Mouse (Mus musculus): Measurements from ENCODE around the gene Vps52. TPM values are rescaled to one million over a fixed set of nuclear protein-coding genes. Genes with fewer than 3 reads are reported as not detected.

Gene Vps52
- polyA plus RNA-seq, 3 experiments from 2014 or later: 27.6 to 30.0 (median 27.8) TPM

DNA sequence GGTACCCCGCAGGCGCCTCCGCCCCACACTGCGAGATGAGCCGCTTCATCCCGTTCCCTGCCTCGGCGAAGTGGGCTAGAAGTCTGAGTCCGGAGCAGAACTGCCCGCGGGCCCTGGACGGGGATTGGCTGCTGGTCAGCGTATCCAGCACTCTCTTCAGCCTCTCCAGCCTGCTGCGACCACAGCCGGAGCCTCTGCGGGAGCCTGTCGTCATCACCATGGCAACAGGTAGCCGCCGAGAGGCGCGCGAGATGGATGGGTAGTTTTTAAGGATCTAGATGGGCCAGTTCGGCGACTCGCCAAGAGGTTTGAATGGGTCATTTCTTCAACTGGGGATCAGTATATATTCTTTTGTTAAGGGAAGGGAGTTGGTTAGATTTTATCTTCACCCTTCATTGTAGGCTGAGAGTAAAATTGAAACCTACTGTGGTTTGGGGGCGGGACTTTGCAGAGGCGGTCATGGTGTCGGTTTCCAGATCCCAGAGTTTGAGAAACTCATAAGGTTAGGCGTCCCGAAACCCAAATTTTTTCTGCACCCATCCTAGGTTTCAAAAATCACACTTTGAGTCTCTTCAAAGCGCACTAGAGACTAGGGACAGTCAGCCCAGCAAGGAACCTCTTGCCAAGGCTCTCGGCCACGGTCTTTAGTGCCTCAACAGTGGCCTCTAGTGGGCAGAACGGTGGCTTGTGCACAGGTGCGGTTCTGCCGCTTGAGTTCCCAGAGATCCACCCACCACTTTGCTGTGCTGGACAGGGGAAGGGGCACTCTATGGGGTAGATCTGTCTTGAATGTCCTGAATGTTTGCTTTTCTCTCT is 35.1 kb upstream of the Vps52 start:
- ATAC-seq: peak; percentile 45

DNA sequence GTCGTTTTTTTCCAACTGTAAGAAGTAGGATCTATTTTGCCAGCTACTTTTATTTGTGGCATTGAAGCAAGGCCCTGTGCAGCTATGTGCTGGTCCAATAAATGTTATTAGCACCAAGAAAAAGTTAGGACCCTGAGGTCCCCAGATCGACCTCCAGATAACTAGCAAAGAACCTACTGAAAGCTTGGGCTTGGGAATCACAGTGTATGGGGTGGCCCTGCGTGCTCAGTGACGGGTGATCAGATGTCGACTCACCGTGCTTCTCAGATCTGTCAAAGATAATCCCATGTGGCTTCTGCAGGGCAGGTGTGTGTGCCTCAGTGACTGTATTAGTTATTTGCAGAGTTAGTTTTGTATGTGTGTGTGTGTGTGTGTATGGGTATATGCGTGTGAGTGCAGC is 34.3 kb upstream of the Vps52 start:
- ATAC-seq: no peak

DNA sequence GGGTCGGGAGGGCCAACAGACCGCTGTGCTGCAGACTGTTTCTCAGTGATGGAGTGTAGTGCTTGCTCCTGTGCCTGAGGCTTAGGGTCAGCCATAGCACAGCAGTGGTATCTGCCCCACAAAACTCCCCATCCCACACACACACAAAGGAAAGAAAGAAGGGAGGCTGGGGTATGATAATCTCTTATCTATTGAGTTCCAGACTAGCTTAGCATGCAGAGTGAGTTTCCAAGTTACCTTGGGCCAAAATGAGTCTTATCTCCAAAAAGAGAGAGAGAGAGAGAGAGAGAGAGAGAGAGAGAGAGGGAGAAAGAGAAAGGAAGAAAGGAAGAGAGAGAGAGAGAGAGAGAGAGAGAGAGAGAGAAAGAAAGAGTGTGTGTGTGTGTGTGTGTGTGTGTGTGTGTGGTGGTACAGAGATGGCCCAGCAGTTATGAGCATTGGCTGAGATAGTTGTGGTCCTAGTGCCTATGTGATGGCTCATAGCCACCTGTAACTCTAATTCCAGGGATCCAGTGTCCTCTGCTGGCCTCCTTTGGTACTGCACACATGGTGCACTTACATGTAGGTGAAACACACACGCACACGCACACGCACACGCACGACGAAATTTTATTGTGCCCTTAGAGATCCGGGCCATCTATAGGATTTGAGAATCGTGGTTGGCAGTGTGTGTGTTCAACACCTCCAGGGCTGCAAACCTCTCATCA is 30.9 kb upstream of the Vps52 start:
- no peak for ATAC-seq

DNA sequence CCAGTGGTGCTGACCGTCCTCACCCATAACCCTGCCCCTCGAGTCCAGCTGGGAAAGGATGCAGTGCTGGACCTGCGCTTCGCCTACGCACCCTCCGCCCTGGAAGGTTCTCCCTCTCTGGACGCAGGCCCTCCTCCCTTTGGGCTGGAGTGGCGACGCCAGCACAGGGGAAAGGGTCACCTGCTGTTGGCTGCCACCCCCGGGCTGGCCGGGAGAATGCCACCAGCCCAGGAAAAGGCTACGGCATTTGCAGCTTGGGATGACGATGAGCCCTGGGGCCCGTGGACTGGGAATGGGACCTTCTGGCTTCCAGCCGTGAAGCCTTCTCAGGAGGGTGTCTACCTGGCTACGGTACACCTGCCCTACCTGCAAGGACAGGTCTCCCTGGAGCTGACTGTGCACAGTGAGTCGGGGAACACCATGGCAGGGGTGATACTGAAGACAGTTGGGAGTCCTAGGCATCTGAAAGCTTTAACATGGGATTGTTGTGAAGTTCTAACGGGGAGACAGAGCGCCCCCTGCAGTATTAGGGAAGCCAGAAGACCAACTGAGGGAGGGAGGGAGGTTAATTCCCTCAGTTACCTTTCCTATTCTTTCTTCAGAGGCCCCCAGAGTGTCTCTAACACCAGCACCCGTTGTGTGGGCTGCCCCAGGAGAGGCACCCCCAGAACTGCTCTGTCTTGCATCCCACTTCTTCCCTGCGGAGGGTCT is 30.1 kb upstream of the Vps52 start:
- ATAC-seq: no peak

DNA sequence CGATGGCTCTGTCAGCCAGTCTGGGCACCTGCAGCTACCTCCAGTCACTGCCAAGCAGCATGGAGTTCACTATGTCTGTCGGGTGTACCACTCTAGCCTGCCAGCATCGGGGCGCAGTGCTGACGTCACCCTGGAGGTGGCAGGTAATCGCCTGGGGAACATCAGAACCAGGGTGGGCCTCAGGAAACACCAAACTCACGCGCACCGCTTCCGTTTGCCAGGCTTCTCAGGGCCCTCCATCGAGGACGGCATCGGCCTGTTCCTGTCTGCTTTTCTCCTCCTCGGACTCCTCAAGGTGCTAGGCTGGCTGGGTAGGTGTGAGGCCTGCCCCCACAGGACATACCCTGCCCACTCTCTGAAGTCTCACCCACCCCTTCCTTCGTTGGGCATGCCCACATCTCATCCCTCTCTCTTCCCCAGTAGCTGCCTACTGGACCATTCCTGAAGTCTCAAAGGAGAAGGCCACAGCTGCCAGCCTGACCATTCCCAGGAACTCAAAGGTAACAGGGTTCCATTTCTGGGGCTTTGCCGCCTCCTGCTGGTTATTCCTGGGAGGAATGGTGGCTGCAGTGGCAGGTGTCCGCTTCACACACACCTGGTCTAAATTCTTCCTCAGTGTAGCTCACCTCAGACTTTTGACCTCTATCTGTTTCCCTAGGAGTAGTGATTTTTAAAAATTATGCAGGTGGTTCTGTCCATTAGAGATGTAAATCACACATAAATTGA is 29.2 kb upstream of the Vps52 start:
- ATAC-seq: no peak

DNA sequence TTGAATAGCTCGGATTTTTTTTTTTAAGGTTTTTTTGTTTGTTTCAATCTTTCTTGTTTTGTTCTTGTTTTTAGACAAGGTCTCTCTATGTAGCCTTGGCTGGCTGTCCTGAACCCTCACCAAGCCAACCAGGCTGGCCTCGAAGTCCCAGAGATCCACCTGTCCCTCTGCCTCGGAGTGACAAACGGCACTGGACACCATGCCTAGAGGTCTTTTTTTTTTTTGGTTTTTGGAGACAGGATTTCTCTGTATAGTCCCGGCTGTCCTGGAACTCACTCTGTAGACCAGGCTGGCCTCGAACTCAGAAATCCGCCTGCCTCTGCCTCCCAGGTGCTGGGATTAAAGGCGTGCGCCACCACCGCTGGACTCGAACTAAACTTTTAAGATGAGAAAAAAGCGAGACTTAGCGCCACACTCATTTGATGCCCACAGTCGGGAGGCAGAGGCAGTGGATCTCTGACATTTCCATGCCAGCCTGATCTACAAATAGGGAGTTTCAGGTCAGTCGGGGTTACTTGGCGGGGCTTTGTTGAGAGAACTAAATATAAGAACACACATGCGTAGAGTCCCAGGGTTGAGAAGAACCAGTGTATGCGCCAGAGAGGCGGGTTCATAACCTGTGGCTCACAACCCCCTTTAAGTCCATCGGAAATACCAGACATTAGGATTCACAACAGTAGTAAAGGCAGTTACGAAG is 27.2 kb upstream of the Vps52 start:
- no peak for ATAC-seq

DNA sequence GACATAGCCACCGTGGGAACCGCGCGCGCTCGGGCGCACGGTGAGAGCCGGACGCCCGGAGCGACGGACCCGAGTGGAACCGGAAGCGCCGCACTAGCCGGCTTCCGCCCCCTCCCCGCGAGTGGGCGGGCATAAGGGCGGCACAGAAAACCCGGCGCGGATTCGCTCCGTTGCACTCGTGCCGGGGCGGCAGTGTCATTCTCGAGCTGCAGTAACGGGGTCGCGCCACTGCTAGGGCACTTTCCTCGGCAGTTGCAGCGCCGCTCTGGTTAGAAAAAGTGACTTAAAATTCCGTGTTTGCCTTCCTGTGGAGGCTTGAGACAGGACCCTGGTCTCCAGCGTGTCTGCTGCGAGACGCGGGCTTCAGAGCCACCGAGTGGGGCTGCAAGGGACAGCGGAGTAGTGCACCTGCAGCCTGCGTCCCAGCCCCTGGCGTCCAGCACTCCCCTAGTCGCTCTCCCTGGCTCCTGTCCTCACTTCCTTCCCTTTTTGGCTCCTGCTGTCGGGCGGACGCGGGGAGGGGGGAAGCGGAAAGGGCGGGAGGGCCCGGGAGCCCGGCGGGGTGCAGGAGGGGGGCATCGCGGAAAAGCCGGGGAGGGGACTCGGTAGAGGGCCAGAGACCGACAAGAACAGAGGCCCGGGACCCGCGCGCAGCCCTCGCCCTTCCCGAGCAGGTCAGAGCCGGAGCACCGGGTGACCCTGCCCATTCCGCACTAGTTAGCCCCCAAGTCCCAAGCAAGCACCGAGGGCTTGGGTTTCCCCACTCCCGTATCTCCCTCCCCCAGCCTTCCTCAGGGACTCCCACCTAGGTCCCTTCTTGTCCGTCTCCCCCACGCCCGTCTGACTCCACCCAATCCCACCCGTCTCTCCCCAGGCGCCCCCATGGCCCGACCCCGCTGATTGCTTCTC is 26.0 kb upstream of the Vps52 start, which contains the start of gene Rgl2:
Gene Rgl2 (plus strand): TSS at position 173 of the 909 bp plus-strand sequence.
- peak; percentile 55 for ATAC-seq

DNA sequence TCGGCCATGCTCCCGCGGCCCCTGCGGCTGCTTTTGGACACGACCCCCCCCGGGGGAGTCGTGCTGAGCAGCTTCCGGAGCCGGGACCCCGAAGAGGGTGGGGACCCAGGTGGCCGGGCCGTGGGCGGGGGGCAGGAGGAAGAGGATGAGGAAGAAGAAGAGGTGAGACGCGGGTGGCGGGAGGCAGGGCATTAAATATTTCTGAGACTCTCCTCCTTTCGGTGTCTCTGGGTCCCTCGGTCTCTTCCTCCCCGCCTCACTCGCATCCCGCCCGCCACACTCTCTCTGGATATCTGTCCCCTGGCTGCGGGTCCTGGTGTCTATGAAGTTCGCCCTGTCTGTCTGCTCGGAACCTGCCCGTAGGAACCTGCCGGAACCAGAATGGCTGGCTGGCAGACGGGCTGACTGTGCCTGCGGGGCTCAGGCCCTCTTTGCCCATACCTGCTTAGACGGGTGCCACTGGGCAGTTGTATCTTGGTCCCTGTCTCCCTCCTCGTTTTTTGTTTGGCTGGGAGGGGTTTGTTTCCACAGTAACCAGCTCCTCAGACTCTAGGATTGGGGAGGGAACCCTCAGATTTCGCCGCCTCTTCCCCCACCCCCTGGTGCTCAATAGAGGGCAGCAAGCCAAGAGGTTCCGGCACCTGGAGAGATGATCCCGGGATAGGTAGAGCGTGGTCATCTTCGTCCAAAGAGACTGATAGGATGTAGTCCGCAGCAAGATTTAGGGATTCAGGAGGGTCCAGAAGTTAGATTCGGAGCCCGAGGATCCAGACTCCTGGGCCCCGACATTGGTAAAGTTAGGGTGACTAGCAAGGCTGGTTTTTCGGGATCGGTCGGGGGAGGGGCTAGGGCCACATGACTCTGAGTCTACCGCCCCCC is 25.1 kb upstream of the Vps52 start:
- ATAC-seq: peak; percentile 30

DNA sequence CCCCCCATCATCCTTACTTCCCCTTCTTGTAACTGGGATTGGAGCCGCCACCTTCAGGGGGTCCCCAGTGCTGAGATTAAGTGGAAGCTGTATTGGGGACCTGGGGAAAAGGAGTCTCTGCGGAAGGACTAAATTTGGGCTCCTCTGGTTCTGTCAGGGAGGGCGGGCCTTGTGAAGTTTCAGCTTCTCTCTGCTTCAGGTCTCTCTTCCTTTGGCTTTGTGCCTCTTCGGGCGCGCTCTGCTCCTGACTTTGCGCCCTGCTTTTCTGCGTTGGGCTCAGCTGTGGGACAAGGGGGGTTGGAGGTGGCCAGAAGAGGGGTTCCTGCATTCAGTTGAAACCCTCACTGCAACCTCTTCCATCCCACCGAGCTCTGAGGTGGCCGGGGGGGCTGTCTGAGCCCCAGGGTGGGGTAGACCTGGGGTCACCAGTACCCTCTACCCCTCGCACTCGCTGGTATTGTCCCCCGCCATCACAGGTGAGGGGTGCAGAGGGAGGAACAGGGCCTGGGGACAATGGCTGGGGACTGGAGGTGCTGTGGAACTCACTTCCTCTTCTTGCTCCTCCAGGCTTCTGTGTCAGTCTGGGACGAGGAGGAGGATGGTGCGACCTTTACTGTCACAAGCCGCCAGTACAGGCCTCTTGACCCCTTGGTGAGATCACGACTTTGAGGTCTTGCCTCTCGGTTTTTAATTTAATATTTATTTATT is 24.3 kb upstream of the Vps52 start:
- peak; percentile 47 for ATAC-seq

DNA sequence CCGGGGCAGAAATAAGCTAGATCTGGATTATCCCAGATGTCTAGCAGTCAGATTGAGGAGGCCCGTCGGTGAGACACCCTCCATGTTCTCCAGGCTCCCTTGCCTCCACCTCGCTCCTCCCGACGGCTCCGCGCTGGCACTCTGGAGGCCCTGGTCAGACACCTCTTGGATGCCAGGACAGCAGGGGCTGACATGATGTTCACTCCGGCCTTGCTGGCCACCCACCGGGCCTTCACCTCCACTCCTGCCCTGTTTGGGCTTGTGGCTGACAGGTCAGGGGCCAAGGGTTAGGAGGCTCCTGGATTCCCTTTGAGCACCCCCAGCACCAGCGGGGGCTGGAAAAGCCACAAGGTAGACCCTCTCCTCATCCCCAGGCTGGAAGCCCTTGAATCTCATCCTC is 23.7 kb upstream of the Vps52 start:
- ATAC-seq: no peak

DNA sequence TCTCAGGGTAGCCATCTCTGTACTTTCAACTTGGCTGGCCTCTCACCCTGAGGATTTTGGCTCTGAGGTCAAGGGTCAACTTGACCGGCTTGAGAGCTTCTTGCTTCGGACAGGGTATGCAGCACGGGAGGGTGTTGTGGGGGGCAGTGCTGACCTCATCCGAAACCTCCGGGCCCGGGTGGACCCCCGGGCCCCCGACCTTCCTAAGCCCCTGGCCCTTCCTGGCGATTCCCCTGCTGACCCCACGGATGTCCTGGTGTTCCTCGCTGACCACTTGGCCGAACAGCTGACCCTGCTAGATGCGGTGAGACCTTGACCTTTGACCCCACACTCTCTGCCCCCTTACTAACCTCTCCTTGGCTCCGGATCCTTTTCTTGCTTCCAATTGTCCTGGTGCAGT is 23.2 kb upstream of the Vps52 start:
- ATAC-seq: no peak

DNA sequence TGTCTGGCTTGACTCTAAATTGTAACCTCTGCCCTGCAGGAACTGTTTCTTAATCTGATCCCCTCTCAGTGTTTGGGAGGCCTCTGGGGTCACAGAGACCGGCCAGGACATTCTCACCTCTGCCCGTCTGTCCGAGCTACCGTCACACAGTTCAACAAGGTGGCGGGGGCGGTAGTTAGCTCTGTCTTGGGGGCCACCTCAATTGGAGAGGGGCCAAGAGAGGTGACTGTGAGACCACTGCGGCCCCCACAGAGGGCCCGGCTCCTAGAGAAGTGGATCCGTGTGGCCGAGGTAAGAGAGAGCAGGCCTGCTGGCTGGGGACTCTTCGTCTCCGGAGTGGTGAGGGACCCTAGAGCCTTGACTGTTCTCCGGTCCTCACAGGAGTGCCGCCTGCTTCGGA is 22.6 kb upstream of the Vps52 start:
- no peak for ATAC-seq

DNA sequence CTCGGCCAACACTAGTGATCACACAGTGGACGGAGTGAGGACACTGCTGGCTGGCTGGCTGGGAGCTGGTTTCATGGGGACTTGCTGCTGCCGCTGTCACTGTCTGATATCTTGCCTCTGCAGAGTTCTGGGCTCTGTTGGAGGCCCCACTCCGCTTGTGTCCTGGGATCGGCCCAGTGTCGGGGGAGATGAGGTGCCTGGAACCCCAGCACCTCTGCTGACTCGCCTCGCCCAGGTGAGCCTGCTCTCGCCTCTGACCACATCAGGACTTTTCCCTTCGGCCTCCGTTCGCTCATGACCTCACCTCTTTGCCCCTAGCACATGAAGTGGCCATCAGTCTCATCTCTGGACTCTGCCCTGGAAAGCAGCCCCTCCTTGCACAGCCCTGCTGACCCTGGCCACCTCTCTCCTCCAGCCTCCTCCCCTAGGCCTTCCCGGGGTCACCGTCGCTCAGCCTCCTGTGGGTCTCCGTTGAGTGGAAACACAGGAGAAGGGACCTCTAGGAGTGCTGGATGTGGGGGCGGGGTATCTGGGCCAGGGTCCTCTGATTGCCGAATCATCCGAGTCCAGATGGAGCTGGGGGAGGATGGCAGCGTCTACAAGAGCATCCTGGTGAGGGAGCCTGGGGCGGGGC is 20.1 kb upstream of the Vps52 start:
- no peak for ATAC-seq

DNA sequence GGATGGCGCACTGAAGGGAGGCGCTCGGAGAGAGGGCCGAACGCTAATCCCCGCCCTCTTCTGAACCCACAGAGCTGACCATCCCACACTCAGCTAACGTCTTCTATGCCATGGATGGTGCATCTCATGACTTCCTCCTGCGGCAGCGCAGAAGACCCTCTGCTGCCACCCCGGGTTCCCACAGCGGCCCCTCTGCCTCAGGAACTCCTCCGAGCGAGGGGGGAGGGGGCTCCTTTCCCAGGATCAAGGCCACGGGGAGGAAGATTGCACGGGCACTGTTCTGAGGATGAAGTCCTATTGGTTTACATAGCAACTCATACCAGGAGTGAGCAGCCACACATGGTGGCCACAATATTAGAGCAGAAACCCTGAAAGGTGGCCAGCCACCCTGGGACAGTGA is 18.6 kb upstream of the Vps52 start:
- no peak for ATAC-seq

DNA sequence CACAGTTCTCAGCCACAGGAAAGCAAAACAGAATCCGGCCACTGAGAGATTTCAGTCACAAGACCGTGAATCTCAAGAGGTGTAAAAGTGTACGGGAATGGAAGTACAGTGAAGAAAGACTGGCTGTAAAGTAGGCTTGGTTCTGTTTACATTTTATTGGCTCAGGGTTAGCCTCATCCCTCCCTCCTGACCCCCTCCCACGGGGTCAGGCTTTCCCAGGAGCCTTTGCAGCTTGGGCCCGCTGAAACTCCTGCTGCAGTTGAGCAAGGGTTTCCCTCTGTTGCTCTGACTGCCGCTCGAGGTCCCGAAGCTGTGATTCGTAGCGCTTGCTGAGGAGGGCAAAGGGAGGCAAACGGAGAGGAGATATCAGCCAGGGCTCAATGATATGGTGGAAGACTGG is 16.8 kb upstream of the Vps52 start:
- no peak for ATAC-seq

DNA sequence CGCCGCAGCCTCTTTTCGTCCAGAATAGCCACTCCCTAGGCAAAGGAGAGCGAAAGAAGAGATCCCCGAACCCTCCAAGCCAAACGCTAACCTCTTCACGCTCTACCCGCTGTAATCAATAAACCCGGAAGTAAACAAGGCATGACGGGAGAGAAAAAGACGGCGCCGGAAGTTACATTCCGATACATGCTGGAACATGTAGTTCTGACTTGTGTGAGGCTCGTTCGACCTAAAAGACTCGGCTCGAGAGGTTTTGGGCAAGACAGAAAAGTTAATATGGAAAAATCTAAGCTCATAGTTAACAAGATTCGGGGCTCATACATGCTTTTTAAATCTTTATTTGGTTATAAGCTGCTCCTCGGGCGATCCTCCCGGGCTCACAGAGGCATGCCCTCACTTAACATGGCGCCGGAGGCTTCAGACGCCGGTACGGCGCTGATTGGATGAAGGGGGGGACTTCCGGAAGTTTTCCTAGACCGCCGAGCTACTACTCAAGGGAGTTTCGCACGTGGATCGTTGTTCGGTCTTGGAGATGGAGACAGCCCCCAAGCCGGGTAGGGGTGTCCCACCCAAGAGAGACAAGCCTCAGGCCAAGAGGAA is 15.3 kb upstream of the Vps52 start, which contains the start of the genes Pfdn6 and Wdr46:
Gene Pfdn6 (minus strand): TSS at position 138 of the 600 bp plus-strand sequence.
Gene Wdr46 (plus strand): TSS at position 455 of the 600 bp plus-strand sequence.
- peak; percentile 96 for ATAC-seq

DNA sequence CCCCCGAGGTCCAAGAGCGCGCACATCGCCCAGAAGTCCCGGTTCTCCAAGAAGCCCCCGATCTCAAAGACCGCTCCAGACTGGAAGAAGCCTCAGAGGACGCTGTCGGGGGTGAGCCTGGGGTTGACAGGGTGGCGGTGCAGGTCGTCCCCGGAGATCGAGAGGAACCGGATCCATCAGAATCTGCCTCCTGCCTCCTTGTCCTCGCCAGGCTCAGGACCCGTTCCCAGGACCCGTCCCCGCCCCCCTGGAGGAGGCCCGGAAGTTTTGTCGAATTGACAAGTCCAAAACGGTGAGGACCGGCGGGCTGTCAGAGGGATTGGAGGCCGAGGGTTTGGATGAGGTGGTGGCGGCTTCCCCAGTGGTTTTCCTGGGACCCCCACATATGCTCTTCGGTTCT is 14.6 kb upstream of the Vps52 start:
- ATAC-seq: no peak

DNA sequence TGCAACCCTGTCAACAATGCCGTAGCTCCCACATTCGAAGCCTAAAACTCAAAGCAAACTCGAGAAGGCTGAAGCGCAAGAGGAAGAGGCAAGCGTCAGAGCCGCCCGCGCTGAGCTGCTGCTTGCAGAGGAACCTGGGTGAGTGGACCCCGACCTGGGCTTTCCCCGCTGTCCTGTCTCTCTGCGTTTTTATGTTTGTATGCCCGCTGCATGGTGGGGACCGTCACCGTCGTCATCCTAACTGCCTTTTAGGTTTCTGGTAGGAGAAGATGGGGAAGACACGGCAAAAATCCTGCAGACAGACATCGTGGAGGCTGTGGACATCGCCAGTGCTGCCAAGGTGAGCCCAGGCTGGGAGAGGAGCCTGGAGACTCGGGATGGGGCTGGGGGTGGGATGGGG is 14.2 kb upstream of the Vps52 start:
- ATAC-seq: no peak
